Mouse (Mus musculus) testis, adult 2 months (tissue): Measurements from ENCODE around the gene Try10.
"Not testable (repeated sequence)": the region's sequence is repeated elsewhere in the genome, so short reads cannot be mapped to it uniquely, and the experiment has no call there.

ENCODE experiments used
- CTCF ChIP-seq: fragments of 200-500 bp; IDR thresholded peaks from 2 replicates; pipeline ENCODE4 v1.5.1; 2012; ENCODE audit warnings: low read depth, mild to moderate bottlenecking, inconsistent platforms, low read length, moderate library complexity; ENCODE audit not compliant: control insufficient read depth, insufficient read depth, insufficient replicate concordance
- POLR2A ChIP-seq: fragments of 200-500 bp; IDR thresholded peaks from 2 replicates; pipeline ENCODE4 v1.6.1; 2012; ENCODE audit warnings: low read depth, mild to moderate bottlenecking, inconsistent platforms, low read length, moderate library complexity; ENCODE audit not compliant: control insufficient read depth

DNA sequence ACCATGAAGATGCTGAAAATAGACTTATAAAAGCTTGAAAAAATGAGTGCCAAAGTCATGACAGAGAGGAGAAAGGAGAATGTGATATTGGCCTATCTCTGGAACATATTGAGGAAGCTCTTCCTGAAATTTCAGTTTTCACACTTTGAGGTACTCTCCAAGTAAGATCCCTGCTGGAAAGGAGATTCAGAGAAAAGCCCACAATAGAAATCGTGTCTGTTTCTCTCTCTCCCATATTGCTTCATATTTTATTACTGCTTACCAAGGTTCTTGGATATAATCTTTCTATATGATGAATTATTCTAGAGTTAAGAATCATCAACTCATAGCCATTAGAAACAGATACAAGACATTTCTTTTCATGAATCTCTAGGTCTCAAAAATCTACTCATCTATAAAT is 37.7 kb downstream of the Try10 start:
- TF ChIP-seq CTCF, POLR2A: not testable (repeated sequence)
